Mouse (Mus musculus): ENCODE data around the gene Gm15517.

DNA sequence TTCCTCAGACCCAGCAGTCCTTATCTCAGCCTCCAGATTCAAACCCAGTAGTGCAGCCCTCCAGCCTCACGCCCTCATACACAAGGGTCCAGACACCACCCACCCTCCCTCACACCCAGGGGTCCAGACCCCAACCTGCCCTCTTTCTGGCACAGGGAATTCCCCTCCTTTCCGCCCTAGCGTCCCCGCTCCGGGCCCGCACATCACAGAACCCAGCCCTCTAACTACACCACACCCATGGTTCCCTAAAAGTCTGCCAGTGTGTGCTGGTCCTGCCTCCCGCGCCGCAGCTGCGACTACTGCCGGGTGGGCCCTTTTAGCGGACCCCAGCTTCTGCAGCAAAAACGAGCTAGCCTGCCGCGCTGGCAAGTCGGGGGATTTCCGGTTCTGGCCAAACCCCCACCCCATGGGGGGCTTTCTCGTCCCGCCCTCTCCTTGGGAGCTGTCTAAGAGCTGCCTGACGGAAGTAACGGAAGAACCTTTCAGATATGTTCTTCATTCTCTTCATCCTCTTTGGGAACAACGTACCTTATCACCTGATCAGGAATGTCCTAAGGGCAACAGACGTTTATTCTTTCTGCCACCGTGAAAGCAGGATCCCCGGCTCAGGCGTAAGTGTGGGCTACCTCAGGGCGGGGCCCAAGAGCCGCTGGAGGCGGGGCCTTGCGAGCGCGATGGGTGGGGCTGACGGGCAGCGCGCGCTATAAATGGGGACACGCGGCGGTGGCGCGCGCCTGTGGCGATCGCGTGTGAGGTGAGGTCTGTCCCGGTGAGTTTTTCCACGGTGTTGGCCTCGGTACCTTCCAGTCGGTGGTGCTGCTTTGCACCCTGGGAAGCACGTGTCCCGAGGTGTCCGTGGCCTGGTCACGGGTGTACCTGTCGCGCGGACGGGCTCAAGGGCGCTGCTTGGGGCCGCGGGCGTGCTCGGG is 14.9 kb upstream of the Gm15517 start, which contains the start of the genes 1700028J19Rik and 2410002F23Rik:
- TF ChIP-seq POLR2A (IDR thresholded peaks at IDR 0.05; ENCODE audit: extremely low read depth, insufficient read depth, low read length): peak; percentile 98
- TF ChIP-seq CTCF (IDR thresholded peaks at IDR 0.05; ENCODE audit: low read depth, low read length): no peak
